Mouse (Mus musculus) limb, embryonic 10.5 days (tissue): ENCODE data around the gene Mtr. TPM values are rescaled to one million over a fixed set of nuclear protein-coding genes. Genes with fewer than 3 reads are reported as not detected.
A peak's percentile ranks its signal among the peaks of the same experiment; 100 is the strongest.
"Not testable (repeated sequence)": the region's sequence is repeated elsewhere in the genome, so short reads cannot be mapped to it uniquely, and the experiment has no call there.

Experiments used
- DNase-seq: peaks from one replicate; pipeline ENCODE4 v3.0.0-alpha.2; 2017; ENCODE audit warnings: low spot score
- H3K27ac ChIP-seq: fragments of 300-500 bp; sonication (generic); 2 replicates; pipeline ENCODE4 v1.5.1; 2016; ENCODE audit warnings: mild to moderate bottlenecking
- H3K27me3 ChIP-seq: fragments of 300-500 bp; sonication (generic); 2 replicates; pipeline ENCODE4 v1.6.1; 2016; ENCODE audit warnings: low read depth, mild to moderate bottlenecking; ENCODE audit not compliant: poor library complexity, severe bottlenecking
- H3K36me3 ChIP-seq: fragments of 300-500 bp; sonication (generic); 2 replicates; pipeline ENCODE4 v1.6.1; 2016; ENCODE audit warnings: mild to moderate bottlenecking, moderate library complexity
- H3K4me1 ChIP-seq: fragments of 300-500 bp; sonication (generic); 2 replicates; pipeline ENCODE4 v1.6.1; 2016
- H3K4me3 ChIP-seq: fragments of 300-500 bp; sonication (generic); 2 replicates; pipeline ENCODE4 v1.5.1; 2016; ENCODE audit warnings: mild to moderate bottlenecking, moderate library complexity
- H3K9me3 ChIP-seq: fragments of 300-500 bp; sonication (generic); replicated peaks from 2 replicates; pipeline ENCODE4 v1.6.1; 2016; ENCODE audit warnings: mild to moderate bottlenecking
- WGBS: fragments of 180-500 bp; shearing (Covaris S2); methylation state at CpG from one replicate; pipeline ENCODE4 v1.1.7; 2016; 5-methylcytosine and 5-hydroxymethylcytosine counted together
- polyA plus RNA-seq: library from polyadenylated mRNA; unstranded; fragments of >200 nt; fragmentation: Nextera tagmentation; extraction: Ambion mirVana; gene quantifications from 2 replicates; pipeline ENCODE4 v1.2.1, GENCODE M21; 2016

Gene Mtr
- polyA plus RNA-seq, 1 experiment from 2014 or later, result 26.7 TPM

DNA sequence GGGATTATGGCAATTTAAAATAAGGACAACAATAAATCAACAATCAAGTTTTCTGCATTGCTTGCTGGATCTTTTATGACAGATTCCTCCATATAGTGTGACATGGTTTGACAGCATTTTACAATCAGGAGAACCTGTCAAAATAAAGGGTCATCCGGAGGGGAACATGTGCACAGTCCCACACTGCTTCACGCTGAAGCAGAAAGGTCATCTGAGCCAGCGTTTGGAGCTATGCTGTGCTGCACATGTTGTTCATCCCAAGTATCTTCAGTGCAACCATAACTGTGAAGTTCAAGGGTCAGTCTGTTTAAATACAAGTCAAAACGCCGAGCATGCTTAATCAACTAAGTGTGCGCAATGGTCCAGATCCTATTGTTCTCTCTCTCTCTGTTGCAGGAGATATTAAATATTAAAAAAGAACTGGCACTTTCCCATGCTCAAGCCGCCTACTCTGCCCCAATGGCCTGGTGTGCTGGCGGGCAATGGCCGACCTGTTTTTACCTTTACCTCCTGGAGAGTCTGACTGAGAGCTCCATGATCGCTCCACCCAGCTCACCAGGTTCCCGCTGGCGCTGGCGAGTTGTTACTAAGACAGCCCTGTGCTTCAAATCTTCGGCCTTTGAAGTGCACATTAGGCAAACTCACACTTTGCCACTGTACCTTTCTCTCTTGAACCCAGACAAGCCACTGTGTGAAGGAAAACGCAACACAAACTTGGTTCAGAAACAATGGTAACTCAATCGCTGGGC is 81.8 kb downstream of the Mtr start:
- 28% methylated on average over 16 of the region's 16 CpGs for WGBS

DNA sequence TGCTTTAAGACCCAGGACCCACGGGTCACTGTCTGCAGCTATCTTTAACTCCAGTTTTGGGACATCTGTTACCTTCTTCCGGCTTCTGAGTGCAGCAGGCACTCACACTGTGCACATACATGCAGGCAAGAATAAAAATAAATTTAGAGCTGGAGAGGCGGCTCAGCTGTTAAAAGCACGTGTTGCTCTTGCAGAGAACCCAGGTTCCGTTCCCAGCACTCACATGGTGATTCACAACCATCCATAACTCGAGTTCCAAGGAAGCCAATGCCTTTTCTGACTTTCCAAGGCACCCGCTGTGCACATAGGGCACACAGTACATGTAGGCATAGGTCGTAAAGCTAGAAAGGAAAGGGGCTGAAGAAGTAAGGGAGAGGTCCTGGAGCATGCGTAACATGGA is 90.6 kb downstream of the Mtr start:
- no peak for DNase-seq
- no peaks in the 10 kb centered on the region for H3K4me1 ChIP-seq
- H3K27ac ChIP-seq, result no peak overlapping the region
- H3K27me3 ChIP-seq, result no peaks in the 10 kb centered on the region
- no peaks in the 10 kb centered on the region for H3K36me3 ChIP-seq
- WGBS, result 87% methylated on average over 9 of the region's 9 CpGs
- H3K9me3 ChIP-seq, result no peaks in the 10 kb centered on the region
- no peak overlapping the region for H3K4me3 ChIP-seq

More for the DNA sequence above, 81.8 kb downstream of the Mtr start:
- Histone ChIP-seq H3K4me3 (peak overlapping the region; percentile 23; the same call in 1 of the 2 replicates), H3K4me1 (peaks cover 2% of the 10 kb centered on the region; the same call in 1 of the 2 replicates), H3K27ac (no peak overlapping the region), H3K27me3 (no peaks in the 10 kb centered on the region), H3K9me3 (no peaks in the 10 kb centered on the region), H3K36me3 (no peaks in the 10 kb centered on the region; the same call in 1 of the 2 replicates)
- no peak for DNase-seq

DNA sequence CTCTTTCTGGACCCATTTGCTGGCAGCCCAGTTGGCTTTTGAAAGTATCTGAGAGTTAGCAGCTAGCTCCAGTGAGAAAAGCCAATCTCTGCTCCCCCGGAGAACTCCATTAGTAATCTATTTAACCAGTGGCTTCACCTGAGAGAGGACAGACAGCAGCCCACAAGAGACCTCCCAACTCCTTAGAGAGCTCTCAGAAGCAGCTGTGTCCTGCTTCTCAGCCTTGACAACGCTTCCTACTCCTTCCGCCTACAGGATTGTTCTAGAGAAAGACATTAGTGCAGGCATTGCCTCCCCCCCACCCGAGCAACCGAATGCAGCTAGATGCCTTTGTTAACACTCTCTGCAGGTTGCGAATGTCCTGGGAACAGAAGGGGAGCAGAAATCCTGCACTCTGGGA is 91.5 kb downstream of the Mtr start:
- H3K9me3 ChIP-seq, result no peaks in the 10 kb centered on the region
- no peak overlapping the region for H3K4me3 ChIP-seq
- H3K36me3 ChIP-seq, result no peaks in the 10 kb centered on the region
- WGBS, result 37% methylated on average over 6 of the region's 6 CpGs
- no peak for DNase-seq
- no peak overlapping the region for H3K27ac ChIP-seq
- H3K27me3 ChIP-seq, result no peaks in the 10 kb centered on the region
- H3K4me1 ChIP-seq, result no peaks in the 10 kb centered on the region

DNA sequence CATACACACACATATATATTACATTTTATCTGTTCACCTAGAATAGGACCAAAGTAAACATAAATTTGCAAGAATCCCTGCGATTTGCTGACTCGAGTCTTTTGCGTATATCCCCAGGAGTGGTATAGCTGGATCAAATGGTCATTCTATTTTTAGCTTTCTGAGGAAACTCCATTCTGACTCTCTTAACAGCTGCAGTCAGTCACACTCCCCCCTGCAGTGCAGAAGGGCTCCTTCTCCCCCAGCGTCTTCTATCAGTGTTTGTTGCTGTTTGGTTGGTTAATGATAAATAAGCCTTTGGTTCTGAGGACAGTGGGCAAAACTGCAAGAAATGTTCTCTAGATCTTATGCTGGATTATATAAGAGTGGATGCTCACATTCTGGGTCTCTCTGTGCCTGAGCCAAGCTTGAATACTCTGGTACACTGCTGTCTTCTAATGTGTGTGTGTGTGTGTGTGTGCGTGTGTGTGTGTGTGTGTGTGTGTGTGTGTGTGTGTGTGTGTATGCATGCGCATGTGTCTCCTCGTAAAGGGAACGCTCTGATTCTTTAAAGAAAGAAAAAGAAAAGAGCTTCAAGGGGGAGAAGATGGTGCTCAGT is 92.4 kb downstream of the Mtr start:
- Histone ChIP-seq H3K4me1 (no peaks in the 10 kb centered on the region), H3K36me3 (no peaks in the 10 kb centered on the region), H3K4me3 (no peak overlapping the region), H3K9me3 (no peaks in the 10 kb centered on the region), H3K27me3 (no peaks in the 10 kb centered on the region), H3K27ac (no peak overlapping the region)
- WGBS, result 75% methylated on average over 8 of the region's 8 CpGs
- no peak for DNase-seq

DNA sequence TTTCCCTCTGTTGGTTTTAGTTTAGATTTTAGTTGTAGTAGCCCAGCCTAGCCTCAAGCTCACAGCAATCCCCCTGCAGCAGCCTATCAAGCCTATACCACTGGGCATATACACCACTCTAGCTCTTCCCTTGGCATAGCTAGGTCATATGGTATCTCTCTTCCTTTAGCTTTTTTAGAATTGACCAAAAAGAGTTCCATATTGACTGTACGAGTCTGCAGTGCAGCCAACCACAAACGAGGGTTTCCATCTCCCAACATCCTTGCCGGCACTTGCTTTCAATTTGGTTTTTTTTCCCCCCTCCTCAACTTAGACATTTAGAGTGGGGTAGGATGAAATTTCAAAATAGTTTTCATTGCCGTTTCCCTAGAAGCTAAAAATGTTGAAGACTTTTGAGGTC is 95.5 kb downstream of the Mtr start:
- H3K27me3 ChIP-seq, result no peaks in the 10 kb centered on the region

DNA sequence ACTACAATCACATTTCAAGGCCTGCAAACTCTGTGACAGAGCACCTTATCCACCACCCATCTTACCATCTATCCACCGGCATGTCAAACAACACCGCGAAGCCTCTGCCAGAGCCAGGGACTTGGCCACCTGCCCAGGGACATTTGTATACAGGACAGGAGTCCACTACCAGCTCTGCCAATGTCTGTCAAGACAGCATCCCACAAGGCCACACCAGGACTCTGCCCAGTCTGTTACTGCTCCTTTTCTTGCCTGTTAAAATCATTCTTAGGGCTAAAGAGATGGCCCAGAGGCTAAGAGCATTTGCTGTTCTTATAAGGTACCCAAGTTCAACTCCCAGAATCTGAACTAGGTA is 97.8 kb downstream of the Mtr start:
- Histone ChIP-seq H3K27ac (no peak overlapping the region), H3K9me3 (no peaks in the 10 kb centered on the region), H3K36me3 (no peaks in the 10 kb centered on the region), H3K4me1 (0 out of 2 replicates have a peak, but pooled peaks cover 4% of the 10 kb centered on the region), H3K27me3 (no peaks in the 10 kb centered on the region), H3K4me3 (no peak overlapping the region)
- WGBS, result 86% methylated on average over 3 of the region's 3 CpGs
- no peak for DNase-seq

More for the DNA sequence above, 95.5 kb downstream of the Mtr start:
- no peak overlapping the region for H3K27ac ChIP-seq
- H3K9me3 ChIP-seq, result no peaks in the 10 kb centered on the region
- no peak for DNase-seq
- H3K4me1 ChIP-seq, result 0 out of 2 replicates have a peak, but pooled peaks cover 4% of the 10 kb centered on the region
- H3K4me3 ChIP-seq, result no peak overlapping the region
- WGBS, result 92% methylated on average over 4 of the region's 4 CpGs
- no peaks in the 10 kb centered on the region for H3K36me3 ChIP-seq

DNA sequence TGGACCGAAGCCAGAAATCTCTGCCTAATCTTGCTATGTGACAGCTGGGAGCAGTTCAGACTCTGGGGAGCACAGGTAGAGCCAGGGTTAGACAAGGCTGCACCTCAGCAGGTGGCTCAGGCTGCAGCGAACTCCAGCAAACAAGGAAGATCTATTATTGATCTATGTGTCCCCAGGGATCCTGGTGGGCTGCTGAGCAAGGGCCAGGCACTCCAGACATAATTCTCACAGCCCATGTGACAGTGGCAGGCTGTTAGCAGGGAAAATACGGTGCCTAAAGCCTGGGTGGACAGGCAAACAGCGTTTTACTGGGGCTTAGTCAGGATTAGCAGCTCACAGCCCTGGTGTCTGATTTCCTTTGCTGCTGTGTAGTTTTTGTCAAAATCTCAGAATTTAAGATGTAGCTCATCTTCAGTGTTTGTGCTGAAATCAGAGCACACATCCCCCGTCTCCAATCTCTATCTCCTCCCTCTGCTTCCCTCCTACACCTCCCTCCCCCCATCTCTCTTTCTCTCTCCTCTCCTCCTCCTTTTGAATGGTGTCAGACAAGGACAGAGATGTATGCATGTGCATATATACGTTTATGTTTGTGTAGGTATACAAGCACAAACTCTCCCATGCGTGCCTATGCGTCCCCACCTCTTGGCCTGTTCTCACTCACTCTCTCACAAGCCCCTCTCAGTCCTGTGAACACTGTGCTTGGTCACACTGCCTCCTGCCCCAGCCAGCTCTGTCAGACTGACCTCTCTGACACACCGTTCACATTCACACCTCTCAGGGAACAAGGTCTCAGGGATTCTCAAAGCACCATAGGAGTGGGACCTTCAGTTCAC is 98.4 kb downstream of the Mtr start:
- H3K36me3 ChIP-seq, result no peaks in the 10 kb centered on the region
- H3K27me3 ChIP-seq, result no peaks in the 10 kb centered on the region
- 57% methylated on average over 9 of the region's 9 CpGs for WGBS
- no peak overlapping the region for H3K27ac ChIP-seq
- H3K9me3 ChIP-seq, result no peaks in the 10 kb centered on the region
- H3K4me3 ChIP-seq, result no peak overlapping the region
- DNase-seq, result no peak
- 0 out of 2 replicates have a peak, but pooled peaks cover 4% of the 10 kb centered on the region for H3K4me1 ChIP-seq

DNA sequence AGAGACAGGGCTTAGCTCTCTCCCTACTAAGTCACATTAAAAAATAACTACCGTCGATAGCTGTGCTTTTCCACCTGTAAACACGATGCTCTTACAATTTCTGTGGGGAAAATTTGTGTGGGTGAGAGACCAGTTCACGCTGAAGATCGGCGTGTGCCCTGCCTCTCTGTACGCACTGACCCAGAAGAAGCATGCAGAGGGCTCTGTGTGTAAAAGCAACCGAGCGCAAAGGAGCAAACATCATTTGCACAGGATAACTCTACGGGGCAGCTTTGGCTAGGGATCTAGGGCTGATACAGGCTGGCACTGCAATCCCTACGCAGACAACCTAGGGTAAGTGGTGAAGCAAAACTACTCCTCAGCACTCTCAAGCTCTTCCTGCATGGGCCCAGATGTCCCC is 104.0 kb downstream of the Mtr start:
- Histone ChIP-seq H3K36me3 (no peaks in the 10 kb centered on the region), H3K4me3 (no peak overlapping the region), H3K27me3 (no peaks in the 10 kb centered on the region), H3K9me3 (no peaks in the 10 kb centered on the region), H3K4me1 (no peaks in the 10 kb centered on the region), H3K27ac (no peak overlapping the region)
- WGBS, result 88% methylated on average over 11 of the region's 11 CpGs
- no peak for DNase-seq

DNA sequence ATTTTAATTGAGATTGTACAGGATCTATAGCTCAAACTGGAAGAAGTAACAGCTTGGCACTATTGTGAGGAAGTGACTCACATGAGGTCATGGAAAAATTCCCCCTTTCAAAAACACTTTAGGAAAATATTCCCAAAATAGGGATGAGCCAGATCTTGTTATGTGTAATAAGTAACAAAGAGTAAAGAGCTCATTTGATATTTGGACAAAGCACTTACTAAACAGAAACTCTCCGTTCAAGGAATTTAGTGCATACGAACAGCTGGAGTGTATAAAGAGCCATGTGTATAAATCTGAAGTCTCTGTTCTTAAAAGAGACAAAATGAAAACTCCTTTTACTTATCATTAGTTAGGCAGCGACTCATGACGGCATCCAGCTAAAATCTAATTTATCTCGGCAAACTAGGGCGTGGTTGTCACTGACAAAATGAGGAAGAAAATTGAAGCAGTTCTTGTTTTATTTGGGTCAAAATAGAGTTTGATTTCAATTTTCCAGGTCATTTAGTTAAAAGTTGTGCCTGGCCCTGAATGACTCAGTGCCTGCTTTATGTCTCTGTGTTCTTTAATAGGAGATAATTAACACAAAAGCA is 110.9 kb downstream of the Mtr start:
- 94% methylated on average over 6 of the region's 6 CpGs for WGBS
- no peaks in the 10 kb centered on the region for H3K9me3 ChIP-seq
- H3K4me1 ChIP-seq, result no peaks in the 10 kb centered on the region
- H3K36me3 ChIP-seq, result no peaks in the 10 kb centered on the region
- no peak overlapping the region for H3K27ac ChIP-seq
- no peaks in the 10 kb centered on the region for H3K27me3 ChIP-seq
- no peak overlapping the region for H3K4me3 ChIP-seq
- DNase-seq, result no peak

DNA sequence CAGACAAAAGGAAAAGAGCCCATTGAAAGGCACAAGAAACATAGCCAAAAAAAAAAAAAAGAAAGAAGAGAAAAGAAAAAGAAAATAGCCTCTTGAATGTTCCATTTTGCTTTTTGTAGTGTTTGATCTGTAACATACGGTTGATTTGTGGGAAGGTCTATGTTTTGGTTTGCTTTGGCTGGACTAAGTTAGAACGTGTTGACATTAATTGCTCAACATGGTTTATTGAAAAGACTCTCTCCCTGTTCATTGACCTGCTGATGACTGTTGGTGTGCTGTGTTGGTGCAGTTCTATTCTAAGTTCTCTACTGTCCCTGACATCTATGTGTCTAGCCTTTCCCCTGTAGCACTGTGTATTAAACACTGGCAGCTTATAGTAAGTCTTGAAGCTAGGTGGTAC is 111.5 kb downstream of the Mtr start:
- Histone ChIP-seq H3K9me3 (no peaks in the 10 kb centered on the region), H3K4me1 (no peaks in the 10 kb centered on the region), H3K27ac (no peak overlapping the region), H3K27me3 (no peaks in the 10 kb centered on the region), H3K36me3 (no peaks in the 10 kb centered on the region), H3K4me3 (no peak overlapping the region)
- WGBS, result 86% methylated on average over 2 of the region's 2 CpGs
- DNase-seq, result no peak

DNA sequence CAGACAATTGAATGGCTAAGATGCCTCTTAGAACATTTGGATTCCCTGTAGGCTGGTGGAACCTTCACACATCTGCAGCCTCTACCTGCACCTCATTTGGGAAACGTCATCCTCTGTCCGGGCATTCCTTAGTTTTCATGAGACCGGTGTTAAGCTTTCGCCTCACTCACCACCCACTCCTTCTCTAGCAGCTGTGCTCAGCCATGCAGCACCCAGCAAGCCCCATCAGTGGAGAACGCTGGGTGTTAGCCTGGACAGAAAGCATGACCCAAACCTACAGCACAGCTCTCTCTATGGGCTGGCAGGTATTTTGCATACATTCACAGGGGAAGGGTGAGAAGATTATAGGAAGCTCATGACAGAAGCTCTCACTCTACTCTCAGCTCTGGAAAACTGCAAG is 114.6 kb downstream of the Mtr start:
- H3K4me3 ChIP-seq, result no peak overlapping the region
- no peaks in the 10 kb centered on the region for H3K9me3 ChIP-seq
- H3K27me3 ChIP-seq, result no peaks in the 10 kb centered on the region
- no peaks in the 10 kb centered on the region for H3K36me3 ChIP-seq
- H3K27ac ChIP-seq, result no peak overlapping the region
- 86% methylated on average over 5 of the region's 5 CpGs for WGBS
- no peaks in the 10 kb centered on the region for H3K4me1 ChIP-seq
- DNase-seq, result no peak

DNA sequence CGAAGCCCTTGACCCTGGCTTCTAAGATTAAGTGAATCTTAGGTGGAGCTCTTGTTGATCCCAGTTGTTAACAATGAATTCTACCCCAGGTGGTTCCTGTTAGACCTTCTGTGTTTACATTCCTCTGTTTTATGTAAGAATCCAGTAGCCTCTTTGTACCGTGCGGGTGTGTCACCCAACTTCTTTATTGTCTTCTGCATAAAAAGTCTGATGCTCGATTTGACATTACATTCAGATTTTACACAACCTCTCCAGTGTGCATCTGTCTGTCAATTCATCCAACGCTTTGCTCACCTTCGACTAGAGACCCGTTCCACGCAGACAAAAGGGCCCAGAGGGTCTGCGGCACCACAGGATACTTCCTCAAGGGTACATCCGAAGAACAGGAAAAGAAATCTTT is 121.5 kb downstream of the Mtr start:
- H3K4me3 ChIP-seq, H3K4me1 ChIP-seq: not testable (repeated sequence)
- WGBS, result 94% methylated on average over 10 of the region's 10 CpGs

DNA sequence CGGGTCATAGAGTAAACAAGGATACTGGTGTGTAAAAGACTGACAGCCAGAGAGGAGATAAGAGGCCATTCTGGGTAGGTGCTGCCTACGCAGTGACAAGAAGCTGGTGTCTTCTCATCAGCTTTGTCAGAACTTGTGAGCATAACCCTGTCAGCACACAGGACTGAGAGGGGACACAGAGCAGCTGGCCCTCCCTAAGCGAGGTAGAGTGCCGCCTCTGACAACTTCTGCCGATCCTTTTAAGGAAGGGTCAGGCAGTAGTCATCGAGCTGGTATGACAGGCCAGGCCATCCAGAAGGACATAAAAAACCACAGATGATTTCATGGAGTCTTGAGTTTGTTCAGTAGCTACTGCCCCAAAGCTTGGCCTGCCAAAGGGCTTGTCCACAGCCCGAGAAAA is 124.4 kb downstream of the Mtr start:
- WGBS, result 71% methylated on average over 7 of the region's 7 CpGs
- no peaks in the 10 kb centered on the region for H3K9me3 ChIP-seq
- no peaks in the 10 kb centered on the region for H3K4me1 ChIP-seq
- H3K36me3 ChIP-seq, result no peaks in the 10 kb centered on the region
- H3K4me3 ChIP-seq, result no peak overlapping the region
- no peak overlapping the region for H3K27ac ChIP-seq
- DNase-seq, result no peak
- no peaks in the 10 kb centered on the region for H3K27me3 ChIP-seq

More for the DNA sequence above, 121.5 kb downstream of the Mtr start:
- not testable (repeated sequence) for H3K27me3 ChIP-seq, DNase-seq, H3K36me3 ChIP-seq, H3K27ac ChIP-seq, H3K9me3 ChIP-seq
